Mouse (Mus musculus): ENCODE results near the gene Psmb3. TPM values are rescaled to one million over a fixed set of nuclear protein-coding genes. Genes with fewer than 3 reads are reported as not detected.

Psmb3 gene
- polyA plus RNA-seq, 1 experiment: 264 TPM

DNA sequence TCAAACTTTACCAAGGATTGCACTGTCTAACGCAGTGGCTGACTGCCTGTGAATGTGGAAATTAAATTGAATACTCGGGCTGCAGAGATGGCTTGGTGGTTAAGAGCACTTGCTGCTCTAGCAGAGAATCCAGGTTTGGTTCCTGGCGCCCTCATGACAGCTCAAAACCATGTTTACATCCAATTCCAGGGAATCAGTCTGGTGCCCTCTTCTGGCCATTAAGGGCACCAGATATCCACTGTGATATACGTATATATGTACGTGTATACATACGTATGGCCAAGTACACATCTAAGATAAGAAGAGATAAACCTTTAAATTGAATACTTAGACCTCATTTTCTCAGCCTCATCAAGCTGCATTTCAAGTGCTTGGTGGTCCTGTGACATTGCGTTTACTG is 37.0 kb upstream of the Psmb3 start:
- DNase-seq: no peak
- H3K4me1 ChIP-seq (ENCODE audit: control insufficient read depth, insufficient read depth, low read length): peaks cover 17% of the 10 kb centered on the region
- no peak overlapping the region for H3K4me3 ChIP-seq (replicated peaks; ENCODE audit: extremely low read depth, low read depth, low read length)
- 90% methylated on average over 7 of the region's 7 CpGs for WGBS
- TF ChIP-seq POLR2A (IDR thresholded peaks at IDR 0.05; ENCODE audit: borderline replicate concordance, extremely low read depth, low read depth, low read length): no peak
- no peak for TF ChIP-seq CTCF (IDR thresholded peaks at IDR 0.05; ENCODE audit: insufficient read depth, low read length)

DNA sequence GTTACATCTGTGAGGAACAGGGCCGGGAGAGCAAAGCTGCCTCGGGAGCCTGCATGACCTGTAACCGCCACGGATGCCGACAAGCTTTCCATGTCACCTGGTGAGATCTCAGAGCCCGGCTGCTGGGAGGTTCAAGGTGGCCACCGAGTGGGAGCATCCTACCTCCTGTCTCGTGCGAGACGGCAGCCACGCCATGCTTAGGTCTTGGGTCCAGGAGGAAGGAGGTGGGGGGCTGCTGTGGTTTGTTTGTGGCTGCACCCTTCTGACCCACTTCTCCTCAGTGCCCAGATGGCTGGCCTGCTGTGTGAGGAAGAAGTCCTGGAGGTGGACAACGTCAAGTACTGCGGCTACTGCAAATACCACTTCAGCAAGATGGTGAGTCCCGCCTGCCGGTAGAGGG is 36.4 kb upstream of the Psmb3 start:
- TF ChIP-seq POLR2A (IDR thresholded peaks at IDR 0.05; ENCODE audit: borderline replicate concordance, extremely low read depth, low read depth, low read length): no peak
- TF ChIP-seq CTCF (IDR thresholded peaks at IDR 0.05; ENCODE audit: insufficient read depth, low read length): no peak
- Histone ChIP-seq H3K4me3 (replicated peaks; ENCODE audit: extremely low read depth, low read depth, low read length) (no peak overlapping the region), H3K4me1 (ENCODE audit: control insufficient read depth, insufficient read depth, low read length) (peaks cover 17% of the 10 kb centered on the region)
- WGBS: 80% methylated on average over 15 of the region's 15 CpGs
- DNase-seq: no peak

- H3K4me1 ChIP-seq (ENCODE audit: control insufficient read depth, insufficient read depth, low read length): peaks cover 11% of the 10 kb centered on the region
- WGBS: 92% methylated on average over 7 of the region's 7 CpGs
- no peak overlapping the region for H3K4me3 ChIP-seq (replicated peaks; ENCODE audit: extremely low read depth, low read depth, low read length)
- TF ChIP-seq POLR2A (IDR thresholded peaks at IDR 0.05; ENCODE audit: borderline replicate concordance, extremely low read depth, low read depth, low read length) (no peak), CTCF (IDR thresholded peaks at IDR 0.05; ENCODE audit: insufficient read depth, low read length) (no peak)
- no peak for DNase-seq
These were observed 35.0 kb upstream of the Psmb3 start for GRCm38 (mm10) chr11:97668160-97668559.

DNA sequence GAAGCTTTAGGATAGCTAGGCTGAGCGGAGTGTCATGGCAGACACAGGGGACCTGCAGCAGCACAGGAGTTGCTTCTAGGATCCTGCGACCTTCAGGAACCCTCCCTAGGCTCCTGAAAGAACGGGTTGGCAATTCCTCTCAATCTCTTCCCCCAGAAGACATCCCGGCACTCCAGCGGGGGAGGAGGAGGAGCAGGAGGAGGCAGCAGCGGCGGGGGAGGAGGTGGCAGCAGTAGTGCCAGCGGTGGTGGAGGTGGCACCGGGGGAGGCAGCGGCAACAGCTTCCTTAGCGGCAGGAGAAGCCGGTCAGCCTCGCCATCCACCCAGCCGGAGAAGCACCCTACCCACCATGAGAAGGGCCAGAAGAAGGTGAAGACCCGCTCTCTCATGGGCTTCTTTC is 33.9 kb upstream of the Psmb3 start:
- no peak for TF ChIP-seq POLR2A (IDR thresholded peaks at IDR 0.05; ENCODE audit: borderline replicate concordance, extremely low read depth, low read depth, low read length)
- TF ChIP-seq CTCF (IDR thresholded peaks at IDR 0.05; ENCODE audit: insufficient read depth, low read length): no peak
- WGBS: 56% methylated on average over 15 of the region's 15 CpGs
- peaks cover 11% of the 10 kb centered on the region for H3K4me1 ChIP-seq (ENCODE audit: control insufficient read depth, insufficient read depth, low read length)
- no peak for DNase-seq
- H3K4me3 ChIP-seq (replicated peaks; ENCODE audit: extremely low read depth, low read depth, low read length): no peak overlapping the region

- DNase-seq: no peak
- WGBS: 19% methylated on average over 6 of the region's 6 CpGs
- no peak overlapping the region for H3K4me3 ChIP-seq (replicated peaks; ENCODE audit: extremely low read depth, low read depth, low read length)
- peaks cover 9% of the 10 kb centered on the region for H3K4me1 ChIP-seq (ENCODE audit: control insufficient read depth, insufficient read depth, low read length)
- TF ChIP-seq CTCF (IDR thresholded peaks at IDR 0.05; ENCODE audit: insufficient read depth, low read length) (no peak), POLR2A (IDR thresholded peaks at IDR 0.05; ENCODE audit: borderline replicate concordance, extremely low read depth, low read depth, low read length) (no peak)
These were observed 33.4 kb upstream of the Psmb3 start for GRCm38 (mm10) chr11:97669829-97670228.

DNA sequence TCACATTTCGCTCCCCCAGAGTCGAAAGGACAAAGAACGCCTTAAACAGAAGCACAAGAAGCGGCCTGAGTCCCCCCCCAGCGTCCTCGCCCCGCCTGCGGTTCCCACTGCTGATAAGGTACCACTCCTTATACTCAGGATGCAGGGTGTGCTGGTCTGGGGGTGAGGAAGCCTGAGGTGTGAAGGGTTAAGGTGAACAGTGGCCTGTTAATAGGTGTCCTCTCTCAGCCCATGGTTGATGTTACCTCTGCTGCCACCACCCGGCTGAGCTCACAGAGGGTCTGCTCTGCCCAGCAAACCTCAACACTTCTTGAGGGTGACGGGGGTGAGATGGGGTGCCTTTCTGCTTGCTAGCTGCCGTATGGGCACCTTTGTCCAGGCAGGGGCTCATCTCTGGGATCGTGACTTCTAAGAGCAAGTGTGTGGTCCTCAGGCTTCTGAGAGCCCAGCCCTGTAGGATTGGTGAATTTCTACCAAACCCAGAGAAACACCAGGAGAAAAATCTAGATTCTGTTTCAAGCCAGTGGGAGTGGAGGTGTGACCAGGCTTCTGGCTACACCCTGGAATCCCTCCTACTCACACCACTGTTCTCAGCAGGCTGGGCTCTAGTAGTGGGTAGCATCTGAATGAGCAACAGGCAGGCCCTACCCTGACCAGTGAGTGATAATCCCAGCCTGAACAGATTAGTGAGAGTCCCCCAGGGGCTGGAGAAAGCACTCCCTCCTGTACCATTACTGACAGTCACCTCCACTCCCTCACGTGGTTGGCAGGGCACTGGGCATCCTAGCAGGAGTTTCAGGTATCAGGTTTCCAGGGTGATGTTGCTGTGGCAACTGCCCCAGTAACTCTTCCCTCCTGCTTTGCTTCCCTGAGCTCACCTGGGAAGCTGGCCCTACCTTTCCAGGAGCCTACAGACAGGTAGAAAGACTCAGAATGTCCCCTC is 32.7 kb upstream of the Psmb3 start:
- Histone ChIP-seq H3K4me1 (ENCODE audit: control insufficient read depth, insufficient read depth, low read length) (peaks cover 7% of the 10 kb centered on the region), H3K4me3 (replicated peaks; ENCODE audit: extremely low read depth, low read depth, low read length) (no peak overlapping the region)
- no peak for DNase-seq
- 62% methylated on average over 13 of the region's 13 CpGs for WGBS
- TF ChIP-seq POLR2A (IDR thresholded peaks at IDR 0.05; ENCODE audit: borderline replicate concordance, extremely low read depth, low read depth, low read length) (no peak), CTCF (IDR thresholded peaks at IDR 0.05; ENCODE audit: insufficient read depth, low read length) (no peak)

DNA sequence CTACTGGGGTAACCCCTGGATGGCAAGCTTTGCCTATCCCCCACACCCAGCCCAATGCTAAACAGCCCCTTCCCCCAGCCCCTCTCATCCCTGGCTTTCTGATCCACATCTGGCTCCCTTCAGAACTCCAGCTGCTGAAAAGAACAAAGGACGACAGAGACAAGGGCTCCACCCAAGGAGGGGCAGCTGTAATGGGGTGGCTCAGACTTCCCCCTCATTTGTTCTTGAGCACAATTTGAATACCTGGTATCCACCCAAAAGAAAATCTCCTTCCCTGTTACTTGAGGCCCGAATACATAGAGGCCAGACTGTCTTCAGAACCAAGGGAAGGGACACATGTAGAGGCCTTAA is 32.0 kb upstream of the Psmb3 start:
- DNase-seq: no peak
- Histone ChIP-seq H3K4me3 (replicated peaks; ENCODE audit: extremely low read depth, low read depth, low read length) (no peak overlapping the region), H3K4me1 (ENCODE audit: control insufficient read depth, insufficient read depth, low read length) (peaks cover 7% of the 10 kb centered on the region)
- WGBS: 56% methylated on average over 2 of the region's 2 CpGs
- TF ChIP-seq POLR2A (IDR thresholded peaks at IDR 0.05; ENCODE audit: borderline replicate concordance, extremely low read depth, low read depth, low read length) (no peak), CTCF (IDR thresholded peaks at IDR 0.05; ENCODE audit: insufficient read depth, low read length) (no peak)

DNA sequence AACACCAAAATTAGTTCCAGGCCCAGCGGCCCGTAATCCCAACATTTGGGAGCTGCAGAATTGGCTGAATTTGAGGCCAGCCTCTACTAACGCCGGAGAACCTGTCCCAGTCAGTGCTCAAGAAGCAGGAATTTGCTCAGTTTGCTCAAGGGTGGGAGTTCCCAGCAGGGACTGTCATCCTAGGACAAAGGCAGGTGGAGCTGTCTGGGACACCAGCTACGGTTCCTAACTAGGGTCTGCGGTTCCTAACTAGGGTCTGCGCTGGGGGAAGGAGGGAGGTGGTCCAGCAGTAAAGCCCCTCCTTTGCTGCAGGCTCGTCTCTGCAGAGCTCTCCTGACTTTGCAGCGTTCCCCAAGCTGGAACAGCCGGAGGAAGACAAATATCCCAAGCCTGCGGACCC is 30.1 kb upstream of the Psmb3 start:
- WGBS: 86% methylated on average over 11 of the region's 11 CpGs
- H3K4me3 ChIP-seq (replicated peaks; ENCODE audit: extremely low read depth, low read depth, low read length): no peak overlapping the region

GRCm38 (mm10) chr11:97676050-97676754 is 27.0 kb upstream of the Psmb3 start:
- H3K4me3 ChIP-seq (replicated peaks; ENCODE audit: extremely low read depth, low read depth, low read length): no peak overlapping the region
- 74% methylated on average over 15 of the region's 15 CpGs for WGBS
- no peak for DNase-seq
- peaks cover 4% of the 10 kb centered on the region; the same call in 1 of the 2 replicates for H3K4me1 ChIP-seq (ENCODE audit: control insufficient read depth, insufficient read depth, low read length)
- no peak for TF ChIP-seq CTCF (IDR thresholded peaks at IDR 0.05; ENCODE audit: insufficient read depth, low read length)
- no peak; the same call in 1 of the 2 replicates for TF ChIP-seq POLR2A (IDR thresholded peaks at IDR 0.05; ENCODE audit: borderline replicate concordance, extremely low read depth, low read depth, low read length)

More for the DNA sequence above, 30.1 kb upstream of the Psmb3 start:
- DNase-seq: no peak
- no peak for TF ChIP-seq POLR2A (IDR thresholded peaks at IDR 0.05; ENCODE audit: borderline replicate concordance, extremely low read depth, low read depth, low read length)
- TF ChIP-seq CTCF (IDR thresholded peaks at IDR 0.05; ENCODE audit: insufficient read depth, low read length): no peak
- H3K4me1 ChIP-seq (ENCODE audit: control insufficient read depth, insufficient read depth, low read length): peaks cover 7% of the 10 kb centered on the region

Data from lung, adult 2 months (tissue).